Mouse (Mus musculus) ES-Bruce4 (cell line): Measurements from ENCODE around the gene Capg.

Experiments used
- CTCF ChIP-seq: IDR thresholded peaks from one replicate; pipeline ENCODE4 v1.8.1; 2011; ENCODE audit warnings: low read depth, low read length
- EP300 ChIP-seq: IDR thresholded peaks from 2 replicates; pipeline ENCODE4 v1.6.1; 2011; ENCODE audit warnings: low read depth, low read length; ENCODE audit not compliant: insufficient read depth
- POLR2A ChIP-seq: IDR thresholded peaks from one replicate; pipeline ENCODE4 v1.8.1; 2011; ENCODE audit warnings: low read length; ENCODE audit not compliant: insufficient read depth

DNA sequence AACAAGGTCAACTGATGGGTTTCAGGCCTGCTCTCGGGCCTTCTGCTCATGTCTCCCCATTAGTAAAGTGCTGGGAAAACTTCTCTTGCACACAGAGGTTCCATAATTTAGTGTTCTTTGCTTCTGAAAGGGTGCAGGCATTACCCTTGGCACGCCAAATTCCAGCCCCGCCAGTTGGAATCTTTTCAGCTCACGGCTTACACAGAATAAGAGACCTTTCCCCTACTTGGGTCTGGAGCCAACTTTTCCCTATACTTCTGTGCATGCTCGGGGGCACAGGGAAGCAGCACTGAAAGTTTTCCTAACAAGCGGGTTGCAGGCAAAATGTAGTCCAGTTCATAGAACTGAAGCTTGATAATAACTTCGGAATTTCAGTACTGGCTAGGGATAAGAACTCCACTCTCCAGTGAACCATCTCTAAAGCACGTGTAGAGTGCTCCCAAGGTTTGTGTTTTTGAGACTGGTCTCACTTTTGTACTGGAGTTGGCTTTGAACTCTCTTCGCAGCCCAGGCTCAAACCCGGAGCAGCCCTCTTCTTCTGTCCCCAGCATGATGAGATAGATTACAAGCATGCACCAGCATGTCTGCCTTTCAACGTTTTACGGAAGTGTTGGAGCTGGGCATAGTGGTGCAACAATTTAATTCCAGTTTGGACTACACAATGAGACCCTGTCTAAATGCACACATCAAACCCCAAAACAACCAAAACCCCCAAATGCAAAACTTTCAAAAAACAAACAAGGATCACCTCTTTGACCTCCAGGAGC lies 54.8 kb downstream of the Capg start:
- no peak for TF ChIP-seq POLR2A
- TF ChIP-seq CTCF: no peak
- TF ChIP-seq EP300: no peak
